Mouse (Mus musculus) lung, embryonic 15.5 days (tissue): Measurements from ENCODE around the gene Pappa2. TPM values are rescaled to one million over a fixed set of nuclear protein-coding genes. Genes with fewer than 3 reads are reported as not detected.

ENCODE experiments used
- ATAC-seq: fragments of 200-750 bp; cut with Nextera tagmentation; 2 replicates; pipeline ENCODE4 v1.8.0; 2017; ENCODE audit warnings: moderate number of reproducible peaks, borderline replicate concordance; ENCODE audit not compliant: low FRiP score, low TSS enrichment; ENCODE audit errors: extremely low read depth
- H3K27ac ChIP-seq: fragments of 300-500 bp; sonication (generic); 2 replicates; pipeline ENCODE4 v1.5.1; 2015; ENCODE audit warnings: moderate library complexity, mild to moderate bottlenecking, inconsistent platforms
- H3K27me3 ChIP-seq: fragments of 300-500 bp; sonication (generic); 2 replicates; pipeline ENCODE4 v1.6.1; 2015; ENCODE audit warnings: inconsistent platforms
- H3K36me3 ChIP-seq: fragments of 300-500 bp; sonication (generic); 2 replicates; pipeline ENCODE4 v1.6.1; 2015; ENCODE audit warnings: inconsistent platforms
- H3K4me1 ChIP-seq: fragments of 300-500 bp; sonication (generic); 2 replicates; pipeline ENCODE4 v1.6.1; 2015; ENCODE audit warnings: inconsistent platforms
- H3K4me2 ChIP-seq: fragments of 300-500 bp; sonication (generic); 2 replicates; pipeline ENCODE4 v1.6.1; 2015; ENCODE audit warnings: inconsistent platforms, mild to moderate bottlenecking, moderate library complexity
- H3K4me3 ChIP-seq: fragments of 300-500 bp; sonication (generic); 2 replicates; pipeline ENCODE4 v1.5.1; 2015; ENCODE audit warnings: mild to moderate bottlenecking, inconsistent platforms
- H3K9ac ChIP-seq: fragments of 300-500 bp; sonication (generic); 2 replicates; pipeline ENCODE4 v1.6.1; 2015; ENCODE audit warnings: inconsistent platforms
- H3K9me3 ChIP-seq: fragments of 300-500 bp; sonication (generic); 2 replicates; pipeline ENCODE4 v1.6.1; 2016; ENCODE audit warnings: inconsistent platforms
- WGBS: fragments of 180-500 bp; shearing (Covaris S2); methylation state at CpG from one replicate; pipeline ENCODE4 v1.1.7; 2015; 5-methylcytosine and 5-hydroxymethylcytosine counted together
- polyA plus RNA-seq: library from polyadenylated mRNA; unstranded; fragments of >200 nt; fragmentation: Nextera tagmentation; extraction: Ambion mirVana; gene quantifications from 2 replicates; pipeline ENCODE4 v1.2.1, GENCODE M21; 2015

Pappa2 gene
- polyA plus RNA-seq, 1 experiment from 2014 or later = 0.85 TPM

GRCm38 (mm10) chr1:158669971-158670592 is 310.2 kb downstream of the Pappa2 start:
- ATAC-seq = peak; percentile 74; the same call in 1 of the 2 replicates
- no peak overlapping the region for H3K9ac ChIP-seq
- WGBS = 33% methylated on average over 3 of the region's 3 CpGs
- no peak overlapping the region for H3K4me2 ChIP-seq
- no peaks in the 10 kb centered on the region for H3K36me3 ChIP-seq
- H3K27me3 ChIP-seq = no peaks in the 10 kb centered on the region
- H3K4me1 ChIP-seq = no peaks in the 10 kb centered on the region
- no peak overlapping the region for H3K27ac ChIP-seq
- H3K9me3 ChIP-seq = no peaks in the 10 kb centered on the region
- no peak overlapping the region for H3K4me3 ChIP-seq

- H3K27ac ChIP-seq = no peak overlapping the region
- 75% methylated on average over 3 of the region's 3 CpGs for WGBS
- H3K4me2 ChIP-seq = no peak overlapping the region
- H3K4me1 ChIP-seq = no peaks in the 10 kb centered on the region
- no peaks in the 10 kb centered on the region for H3K36me3 ChIP-seq
- H3K4me3 ChIP-seq = no peak overlapping the region
- no peak overlapping the region for H3K9ac ChIP-seq
- ATAC-seq = no peak
- H3K27me3 ChIP-seq = no peaks in the 10 kb centered on the region
- no peaks in the 10 kb centered on the region for H3K9me3 ChIP-seq
Observed at GRCm38 (mm10) chr1:158666001-158666400, 314.3 kb downstream of the Pappa2 start.
